Mouse (Mus musculus) kidney, adult 2 months (tissue): ENCODE measurements around the gene Dus4l. TPM values are rescaled to one million over a fixed set of nuclear protein-coding genes. Genes with fewer than 3 reads are reported as not detected.

Experiments used
- DNase-seq: peaks from one replicate; pipeline ENCODE4 v3.0.0; 2021
- H3K27ac ChIP-seq: fragments of 200-500 bp; 2 replicates; pipeline ENCODE4 v1.5.1; 2012; ENCODE audit warnings: low read depth, low read length, control low read depth, inconsistent platforms; ENCODE audit not compliant: insufficient read depth
- H3K27me3 ChIP-seq: fragments of 200-500 bp; replicated peaks from 2 replicates; pipeline ENCODE4 v1.6.1; 2012; ENCODE audit warnings: mild to moderate bottlenecking, moderate library complexity, low read length, inconsistent platforms; ENCODE audit not compliant: control insufficient read depth, insufficient read depth
- H3K36me3 ChIP-seq: fragments of 200-500 bp; 2 replicates; pipeline ENCODE4 v1.6.1; 2012; ENCODE audit warnings: mild to moderate bottlenecking, moderate library complexity, low read length, inconsistent platforms; ENCODE audit not compliant: control insufficient read depth, insufficient read depth
- H3K4me1 ChIP-seq: fragments of 200-500 bp; 2 replicates; pipeline ENCODE4 v1.6.1; 2011; ENCODE audit warnings: low read length; ENCODE audit not compliant: control insufficient read depth, insufficient read depth
- H3K4me3 ChIP-seq: fragments of 200-500 bp; 2 replicates; pipeline ENCODE4 v1.5.1; 2011; ENCODE audit warnings: mild to moderate bottlenecking, low read depth, low read length, control low read depth; ENCODE audit not compliant: insufficient read depth
- CTCF ChIP-seq: fragments of 200-500 bp; conservative IDR thresholded peaks from 2 replicates; pipeline ENCODE4 v1.5.1; 2011; ENCODE audit warnings: low read depth, mild to moderate bottlenecking, control low read depth, low read length, moderate library complexity, mixed read lengths; ENCODE audit not compliant: insufficient read depth, insufficient read length
- POLR2A ChIP-seq: fragments of 200-500 bp; IDR thresholded peaks from one replicate; pipeline ENCODE4 v1.6.1; 2011; ENCODE audit warnings: low read depth, low read length, control low read depth
- WGBS: fragments of 180-500 bp; shearing (Covaris S2); methylation state at CpG from one replicate; pipeline ENCODE4 v1.1.7; 2018; 5-methylcytosine and 5-hydroxymethylcytosine counted together
- polyA plus RNA-seq: library from polyadenylated mRNA; depleted of rRNA; stranded (reverse); fragments of >200 nt; gene quantifications from 2 replicates; pipeline ENCODE4 v1.2.3, GENCODE M21; 2012; rRNA removed

The Dus4l gene
- polyA plus RNA-seq, 1 experiment: 3.4 TPM

DNA sequence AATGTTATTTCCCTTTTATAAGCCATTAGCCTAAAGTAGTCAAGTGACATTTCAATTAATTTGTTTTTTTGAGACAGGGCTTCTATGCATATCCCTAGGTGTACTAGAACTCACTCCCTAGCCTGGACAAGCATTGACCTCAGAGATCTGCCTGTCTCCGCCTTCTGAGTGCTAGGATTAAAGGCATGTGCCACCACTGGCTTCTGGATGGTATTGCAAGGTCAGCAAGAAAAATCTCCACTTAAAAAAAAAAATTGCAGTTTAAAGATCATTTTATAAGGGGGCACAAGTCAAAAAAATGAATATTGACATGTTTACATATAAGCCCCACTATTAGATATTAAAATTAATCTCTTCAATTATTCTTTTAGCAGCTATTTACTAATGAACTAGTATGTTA is 29.6 kb downstream of the Dus4l start:
- no peak for TF ChIP-seq CTCF
- no peak for TF ChIP-seq POLR2A
- H3K4me1 ChIP-seq: no peaks in the 10 kb centered on the region
- H3K27ac ChIP-seq: no peak overlapping the region
- no peaks in the 10 kb centered on the region for H3K36me3 ChIP-seq
- DNase-seq: no peak
- H3K4me3 ChIP-seq: no peak overlapping the region
- no peaks in the 10 kb centered on the region for H3K27me3 ChIP-seq
- 92% methylated on average over 1 of the region's 1 CpGs for WGBS

DNA sequence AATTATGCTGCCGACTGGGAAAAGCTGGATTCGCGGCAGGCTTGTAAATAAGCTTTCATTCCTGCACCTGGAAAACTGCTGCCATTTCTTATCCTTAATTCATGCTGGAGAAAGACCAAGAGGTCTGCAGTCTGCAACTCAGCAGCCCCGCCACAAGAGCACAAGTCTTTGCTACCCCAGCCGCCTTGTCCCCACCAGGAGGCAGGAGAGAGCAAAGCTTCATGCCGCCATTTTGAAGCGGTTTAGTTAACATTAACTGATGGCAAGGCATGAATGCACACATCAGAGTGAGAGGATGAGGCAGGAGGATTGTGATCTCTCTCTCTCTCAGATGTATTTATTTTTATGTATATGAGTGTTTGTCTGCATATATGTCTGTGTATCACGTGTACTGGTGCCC is 34.5 kb downstream of the Dus4l start:
- WGBS: 73% methylated on average over 8 of the region's 8 CpGs
- no peak for DNase-seq
- no peaks in the 10 kb centered on the region; the same call in 1 of the 2 replicates for H3K36me3 ChIP-seq
- H3K27me3 ChIP-seq: no peaks in the 10 kb centered on the region
- TF ChIP-seq POLR2A: no peak
- no peak for TF ChIP-seq CTCF
- no peak overlapping the region for H3K27ac ChIP-seq
- H3K4me3 ChIP-seq: no peak overlapping the region
- no peaks in the 10 kb centered on the region for H3K4me1 ChIP-seq

DNA sequence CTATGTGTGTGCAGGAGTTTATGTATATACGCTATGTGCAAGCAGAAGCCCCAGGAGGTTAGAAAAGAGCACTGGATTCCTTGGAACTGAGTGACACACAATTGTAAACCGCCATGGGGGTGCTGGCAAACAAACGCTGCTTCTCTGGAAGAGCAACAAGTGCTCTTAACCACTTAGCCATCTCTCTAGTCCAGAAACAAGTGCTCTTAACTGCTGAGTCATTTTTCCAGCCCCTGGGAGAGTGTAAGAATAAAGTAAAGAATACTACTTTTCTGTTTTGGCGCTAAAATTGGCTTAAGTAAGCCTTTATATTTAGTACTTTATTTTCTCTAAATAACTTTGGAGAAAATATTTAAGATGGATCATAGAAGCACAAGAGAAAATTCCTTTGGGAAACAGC is 41.3 kb downstream of the Dus4l start:
- no peaks in the 10 kb centered on the region for H3K27me3 ChIP-seq
- no peak for DNase-seq
- H3K27ac ChIP-seq: no peak overlapping the region
- no peak overlapping the region for H3K4me3 ChIP-seq
- H3K4me1 ChIP-seq: no peaks in the 10 kb centered on the region
- TF ChIP-seq POLR2A (no peak), CTCF (no peak)
- WGBS: 87% methylated on average over 4 of the region's 4 CpGs
- no peaks in the 10 kb centered on the region; the same call in 1 of the 2 replicates for H3K36me3 ChIP-seq

DNA sequence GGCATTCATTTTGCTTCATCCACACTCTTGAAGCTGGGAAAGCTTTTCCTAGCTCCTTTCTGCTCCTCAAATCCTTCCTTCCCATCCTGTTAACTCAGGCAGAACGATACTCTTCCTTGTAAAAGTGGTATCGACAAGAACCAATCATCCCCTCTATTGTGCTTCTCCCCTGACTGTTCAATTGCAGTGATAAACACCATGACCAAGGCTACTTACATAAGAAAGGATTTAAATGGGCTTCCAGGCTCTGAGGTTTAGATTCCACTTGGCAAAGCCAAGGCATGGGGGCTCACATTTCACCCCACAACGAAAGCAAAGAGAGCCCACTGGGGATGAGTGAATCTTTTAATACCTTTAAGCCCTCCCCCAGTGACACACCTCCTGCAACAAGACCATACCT is 46.5 kb downstream of the Dus4l start:
- Histone ChIP-seq H3K4me3 (no peak overlapping the region), H3K4me1 (no peaks in the 10 kb centered on the region), H3K27ac (no peak overlapping the region), H3K36me3 (no peaks in the 10 kb centered on the region), H3K27me3 (no peaks in the 10 kb centered on the region)
- TF ChIP-seq CTCF (no peak), POLR2A (no peak)
- WGBS: 41% methylated on average over 3 of the region's 3 CpGs
- no peak for DNase-seq

DNA sequence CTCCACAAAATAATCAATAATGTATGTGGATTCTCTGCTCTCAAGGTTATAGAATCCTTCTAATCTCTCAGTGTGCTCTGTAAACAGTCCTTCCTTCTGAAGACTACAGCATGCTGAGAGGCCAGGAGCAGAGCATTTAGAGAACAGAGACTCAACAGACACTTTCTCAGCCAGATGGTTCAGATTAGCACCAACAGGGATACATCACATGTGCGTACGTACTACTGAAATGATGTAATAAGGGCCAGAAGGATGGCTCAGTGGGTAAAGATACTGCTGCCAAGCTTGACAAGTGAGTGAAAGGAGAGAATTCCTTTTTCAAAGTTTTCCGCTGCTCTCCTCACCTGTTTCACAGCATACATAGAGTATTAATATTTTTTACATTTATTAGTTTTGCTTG is 49.7 kb downstream of the Dus4l start:
- H3K27me3 ChIP-seq: no peaks in the 10 kb centered on the region
- TF ChIP-seq CTCF: no peak
- no peak for TF ChIP-seq POLR2A
- no peak overlapping the region for H3K4me3 ChIP-seq
- H3K36me3 ChIP-seq: no peaks in the 10 kb centered on the region
- no peaks in the 10 kb centered on the region for H3K4me1 ChIP-seq
- DNase-seq: no peak
- WGBS: 96% methylated on average over 3 of the region's 3 CpGs
- H3K27ac ChIP-seq: no peak overlapping the region

DNA sequence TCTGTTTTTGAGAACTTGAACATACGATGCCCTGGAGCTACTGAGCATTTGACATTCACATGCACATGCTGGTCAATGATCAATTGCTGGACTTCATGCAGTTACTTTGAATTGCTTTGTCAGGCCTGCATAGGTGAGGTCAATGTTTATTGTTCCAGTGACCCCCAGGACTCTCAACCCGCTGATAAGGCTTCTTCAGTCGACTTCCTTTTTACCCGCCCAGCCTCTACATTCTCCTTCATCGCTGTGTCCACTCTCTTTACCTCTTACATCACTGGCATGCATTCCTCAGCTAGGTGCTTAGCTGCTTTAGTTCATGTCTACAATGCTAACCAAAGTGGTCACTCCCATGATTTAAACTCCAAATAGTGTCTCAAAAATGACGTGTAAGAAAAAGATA is 51.0 kb downstream of the Dus4l start:
- Histone ChIP-seq H3K4me1 (no peaks in the 10 kb centered on the region), H3K4me3 (no peak overlapping the region), H3K27ac (no peak overlapping the region), H3K27me3 (no peaks in the 10 kb centered on the region), H3K36me3 (no peaks in the 10 kb centered on the region)
- TF ChIP-seq CTCF: no peak
- no peak for TF ChIP-seq POLR2A
- WGBS: 76% methylated on average over 6 of the region's 6 CpGs
- DNase-seq: no peak

DNA sequence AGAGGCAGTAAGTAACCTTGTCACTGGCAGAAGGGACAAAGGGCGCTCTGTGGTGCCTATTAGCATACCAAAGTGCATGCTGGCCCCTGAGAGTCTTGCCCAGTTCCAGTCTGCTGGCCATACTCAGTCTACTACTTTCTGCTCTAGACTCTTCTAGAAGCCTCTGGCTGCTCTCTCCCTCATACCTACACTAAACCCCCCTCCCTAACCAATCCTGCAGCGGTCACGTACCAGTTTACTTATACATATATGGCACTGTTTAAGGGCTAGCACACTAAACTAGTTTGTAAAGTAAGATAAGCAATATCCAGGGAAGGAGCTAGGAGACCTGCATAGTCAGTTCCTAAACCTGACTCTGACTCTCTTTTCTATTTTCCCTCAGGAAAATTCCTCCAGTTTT is 60.3 kb downstream of the Dus4l start:
- no peak for TF ChIP-seq CTCF
- Histone ChIP-seq H3K4me1 (no peaks in the 10 kb centered on the region), H3K4me3 (no peak overlapping the region), H3K27me3 (no peaks in the 10 kb centered on the region), H3K36me3 (no peaks in the 10 kb centered on the region), H3K27ac (no peak overlapping the region)
- peak; percentile 45 for DNase-seq
- WGBS: 80% methylated on average over 3 of the region's 3 CpGs

DNA sequence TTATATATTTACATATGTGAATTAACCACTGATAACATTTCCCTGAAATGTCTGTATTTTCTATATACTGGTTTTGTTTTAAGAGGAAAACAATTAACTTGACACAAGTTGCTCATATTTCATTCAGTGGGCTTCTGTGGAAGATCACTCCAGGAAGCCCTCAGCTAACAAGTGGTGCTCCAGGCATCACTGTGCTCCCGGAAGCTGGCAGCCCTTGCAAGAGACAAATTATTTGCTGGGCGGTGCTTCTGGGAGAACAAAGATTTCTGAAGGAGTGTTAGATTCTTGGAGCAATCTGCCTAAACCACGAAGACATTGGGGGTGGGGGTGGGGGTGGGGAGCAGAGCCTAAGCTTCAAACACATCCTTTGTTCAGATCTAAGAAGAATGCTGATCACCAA is 62.6 kb downstream of the Dus4l start:
- no peaks in the 10 kb centered on the region for H3K36me3 ChIP-seq
- H3K27ac ChIP-seq: no peak overlapping the region
- H3K4me1 ChIP-seq: no peaks in the 10 kb centered on the region
- H3K4me3 ChIP-seq: no peak overlapping the region
- H3K27me3 ChIP-seq: no peaks in the 10 kb centered on the region
- no peak for TF ChIP-seq POLR2A
- no peak for TF ChIP-seq CTCF
- 32% methylated on average over 3 of the region's 3 CpGs for WGBS
- no peak for DNase-seq

Other genes starting within 250 kb of the Dus4l start
- gene Cbll1, start 155.2 kb downstream of the Dus4l start, polyA plus RNA-seq: 4.7 and 7.3 TPM in 2 replicates
- gene Slc26a4, start 94.9 kb downstream of the Dus4l start, polyA plus RNA-seq: 34.5 and 37.8 TPM in 2 replicates
- gene Bcap29, start 20.2 kb downstream of the Dus4l start, polyA plus RNA-seq: 2.4 and 4.7 TPM in 2 replicates
- gene Cog5, start within 50 bp of the Dus4l start, polyA plus RNA-seq: 16.7 and 17.7 TPM in 2 replicates
- 0.08 TPM in 1 of 2 replicates, not detected in the other for gene Gpr22, start 59.1 kb upstream of the Dus4l start, polyA plus RNA-seq